Mouse (Mus musculus) hindbrain, embryonic 13.5 days (tissue): ENCODE measurements around the gene Atp13a3. TPM values are rescaled to one million over a fixed set of nuclear protein-coding genes. Genes with fewer than 3 reads are reported as not detected.

Experiments used
- ATAC-seq: fragments of 200-750 bp; cut with Nextera tagmentation; 2 replicates; pipeline ENCODE4 v1.8.0; 2017; ENCODE audit warnings: moderate TSS enrichment; ENCODE audit not compliant: low FRiP score
- H3K27ac ChIP-seq: fragments of 300-500 bp; sonication (generic); 2 replicates; pipeline ENCODE4 v1.5.1; 2015; ENCODE audit warnings: inconsistent platforms, mild to moderate bottlenecking, moderate library complexity
- H3K27me3 ChIP-seq: fragments of 300-500 bp; sonication (generic); 2 replicates; pipeline ENCODE4 v1.6.1; 2015; ENCODE audit warnings: mild to moderate bottlenecking, inconsistent platforms
- H3K36me3 ChIP-seq: fragments of 300-500 bp; sonication (generic); 2 replicates; pipeline ENCODE4 v1.6.1; 2015; ENCODE audit warnings: mild to moderate bottlenecking, inconsistent platforms
- H3K4me1 ChIP-seq: fragments of 300-500 bp; sonication (generic); replicated peaks from 2 replicates; pipeline ENCODE4 v1.6.1; 2015; ENCODE audit warnings: inconsistent platforms
- H3K4me2 ChIP-seq: fragments of 300-500 bp; sonication (generic); 2 replicates; pipeline ENCODE4 v1.6.1; 2015; ENCODE audit warnings: inconsistent platforms, mild to moderate bottlenecking, moderate library complexity
- H3K4me3 ChIP-seq: fragments of 300-500 bp; sonication (generic); 2 replicates; pipeline ENCODE4 v1.5.1; 2015; ENCODE audit warnings: mild to moderate bottlenecking, inconsistent platforms
- H3K9ac ChIP-seq: fragments of 300-500 bp; sonication (generic); 2 replicates; pipeline ENCODE4 v1.6.1; 2015; ENCODE audit warnings: mild to moderate bottlenecking, inconsistent platforms
- H3K9me3 ChIP-seq: fragments of 300-500 bp; sonication (generic); 2 replicates; pipeline ENCODE4 v1.6.1; 2016; ENCODE audit warnings: inconsistent platforms
- WGBS: fragments of 180-500 bp; shearing (Covaris S2); methylation state at CpG from one replicate; pipeline ENCODE4 v1.1.7; 2015; 5-methylcytosine and 5-hydroxymethylcytosine counted together
- polyA plus RNA-seq: library from polyadenylated mRNA; unstranded; fragments of >200 nt; fragmentation: Nextera tagmentation; extraction: Ambion mirVana; gene quantifications from 2 replicates; pipeline ENCODE4 v1.2.1, GENCODE M21; 2015

Gene Atp13a3
- polyA plus RNA-seq, 1 experiment from 2014 or later = 7.4 TPM

GRCm38 (mm10) chr16:30433148-30433547 is 27.4 kb upstream of the Atp13a3 start:
- no peak for ATAC-seq
- 93% methylated on average over 3 of the region's 3 CpGs for WGBS
- Histone ChIP-seq H3K4me1 (no peaks in the 10 kb centered on the region), H3K36me3 (no peaks in the 10 kb centered on the region), H3K27me3 (no peaks in the 10 kb centered on the region), H3K9ac (no peak overlapping the region), H3K27ac (no peak overlapping the region), H3K9me3 (no peaks in the 10 kb centered on the region), H3K4me2 (no peak overlapping the region), H3K4me3 (no peak overlapping the region)

GRCm38 (mm10) chr16:30432111-30432510 is 26.3 kb upstream of the Atp13a3 start:
- Histone ChIP-seq H3K4me1 (no peaks in the 10 kb centered on the region), H3K9me3 (no peaks in the 10 kb centered on the region), H3K27me3 (no peaks in the 10 kb centered on the region), H3K27ac (no peak overlapping the region), H3K36me3 (no peaks in the 10 kb centered on the region), H3K4me3 (no peak overlapping the region), H3K9ac (no peak overlapping the region), H3K4me2 (no peak overlapping the region)
- ATAC-seq = no peak
- 94% methylated on average over 2 of the region's 2 CpGs for WGBS

DNA sequence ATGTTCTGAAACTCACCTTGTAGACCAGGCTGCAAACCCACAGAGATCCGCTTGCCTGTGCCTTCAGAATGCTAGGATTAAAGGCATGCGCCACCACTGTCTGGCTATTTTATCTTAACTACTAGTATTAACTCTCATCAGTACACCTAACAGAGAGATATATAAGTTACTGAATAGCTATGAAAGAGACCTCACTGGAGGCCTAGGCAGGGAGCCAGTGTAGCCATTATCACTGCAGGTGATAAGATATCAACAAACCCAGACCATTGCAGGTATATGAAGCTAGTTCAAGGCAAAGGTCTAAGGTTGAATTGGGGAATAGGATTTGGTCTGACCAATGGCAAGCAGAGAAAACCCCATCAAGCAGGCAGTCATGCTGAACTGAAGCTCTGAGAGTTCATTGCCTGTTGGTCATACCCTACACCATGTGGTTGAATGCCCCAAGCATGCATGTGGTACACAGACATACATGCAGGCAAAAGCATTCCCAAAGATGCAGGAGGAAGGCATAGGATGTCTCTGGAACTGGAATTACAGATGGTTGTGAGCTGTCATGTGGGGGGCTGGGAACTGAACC is 24.8 kb upstream of the Atp13a3 start:
- Histone ChIP-seq H3K4me2 (no peak overlapping the region), H3K27ac (no peak overlapping the region), H3K27me3 (no peaks in the 10 kb centered on the region), H3K4me1 (no peaks in the 10 kb centered on the region), H3K9ac (no peak overlapping the region), H3K4me3 (no peak overlapping the region), H3K9me3 (no peaks in the 10 kb centered on the region), H3K36me3 (no peaks in the 10 kb centered on the region)
- 95% methylated on average over 2 of the region's 2 CpGs for WGBS
- ATAC-seq = no peak

DNA sequence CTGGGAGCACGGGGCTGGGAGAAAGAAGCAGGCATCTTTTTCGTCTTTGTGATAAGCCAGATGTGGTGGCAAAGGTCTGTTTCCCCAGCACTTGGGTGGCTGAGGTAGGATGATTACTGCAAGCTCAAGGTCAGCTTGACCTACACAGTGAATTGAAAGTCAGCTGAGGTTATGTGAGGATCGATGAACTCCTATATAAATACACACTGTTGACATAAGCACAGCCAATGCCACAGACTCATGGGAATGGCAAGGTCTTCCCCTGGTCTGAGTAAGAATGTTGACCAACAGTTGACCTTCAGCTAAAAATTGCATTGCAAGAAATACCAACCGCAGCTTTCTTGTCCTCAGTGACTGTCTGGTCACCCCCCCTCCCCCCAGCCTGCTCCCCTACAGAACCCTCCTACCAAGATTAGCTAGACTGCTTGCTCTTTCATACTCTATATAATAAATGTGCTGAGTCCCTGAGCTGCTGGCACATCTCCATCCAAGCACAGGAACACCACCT is 23.0 kb upstream of the Atp13a3 start:
- H3K27ac ChIP-seq = no peak overlapping the region
- 83% methylated on average over 4 of the region's 4 CpGs for WGBS
- no peak overlapping the region for H3K9ac ChIP-seq
- no peaks in the 10 kb centered on the region for H3K9me3 ChIP-seq
- no peaks in the 10 kb centered on the region for H3K4me1 ChIP-seq
- no peak overlapping the region for H3K4me3 ChIP-seq
- no peak for ATAC-seq
- H3K27me3 ChIP-seq = no peaks in the 10 kb centered on the region
- no peaks in the 10 kb centered on the region for H3K36me3 ChIP-seq
- H3K4me2 ChIP-seq = no peak overlapping the region

GRCm38 (mm10) chr16:30427466-30427865 is 21.7 kb upstream of the Atp13a3 start:
- Histone ChIP-seq H3K36me3 (no peaks in the 10 kb centered on the region), H3K4me3 (no peak overlapping the region)
- ATAC-seq = no peak

GRCm38 (mm10) chr16:30427003-30427402 is 21.2 kb upstream of the Atp13a3 start:
- Histone ChIP-seq H3K4me3 (no peak overlapping the region), H3K9ac (no peak overlapping the region), H3K4me2 (no peak overlapping the region), H3K9me3 (no peaks in the 10 kb centered on the region), H3K4me1 (no peaks in the 10 kb centered on the region), H3K27ac (no peak overlapping the region), H3K36me3 (no peaks in the 10 kb centered on the region), H3K27me3 (no peaks in the 10 kb centered on the region)
- WGBS = 81% methylated on average over 5 of the region's 5 CpGs
- no peak for ATAC-seq

More at GRCm38 (mm10) chr16:30427466-30427865, 21.7 kb upstream of the Atp13a3 start:
- no peak overlapping the region for H3K27ac ChIP-seq
- H3K9ac ChIP-seq = no peak overlapping the region
- no peaks in the 10 kb centered on the region for H3K9me3 ChIP-seq
- H3K27me3 ChIP-seq = no peaks in the 10 kb centered on the region
- no peak overlapping the region for H3K4me2 ChIP-seq
- 83% methylated on average over 4 of the region's 4 CpGs for WGBS
- H3K4me1 ChIP-seq = no peaks in the 10 kb centered on the region

DNA sequence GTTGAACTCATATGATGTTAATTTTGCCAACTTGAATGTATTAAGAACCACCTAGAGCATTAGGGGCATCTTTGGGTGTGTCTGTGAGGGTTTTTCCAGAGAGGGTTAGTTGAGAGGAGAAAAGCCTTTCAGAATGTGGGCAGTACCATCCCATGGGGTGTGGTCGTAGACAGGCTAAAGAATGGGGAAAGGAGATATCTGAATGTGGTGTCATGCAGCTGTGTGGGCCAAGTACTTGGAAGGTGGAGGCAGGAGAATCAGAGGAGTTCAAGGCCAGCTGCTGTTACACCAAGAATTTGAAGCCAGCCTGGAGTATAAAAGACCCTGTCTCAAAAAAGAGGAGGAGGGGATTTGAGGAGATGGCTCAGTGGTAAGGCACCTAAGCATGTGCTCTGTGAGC is 20.2 kb upstream of the Atp13a3 start:
- Histone ChIP-seq H3K36me3 (no peaks in the 10 kb centered on the region), H3K4me3 (no peak overlapping the region), H3K9ac (no peak overlapping the region), H3K9me3 (no peaks in the 10 kb centered on the region), H3K4me1 (no peaks in the 10 kb centered on the region), H3K27me3 (no peaks in the 10 kb centered on the region), H3K4me2 (no peak overlapping the region), H3K27ac (no peak overlapping the region)
- ATAC-seq = no peak
- 80% methylated on average over 1 of the region's 1 CpGs for WGBS

DNA sequence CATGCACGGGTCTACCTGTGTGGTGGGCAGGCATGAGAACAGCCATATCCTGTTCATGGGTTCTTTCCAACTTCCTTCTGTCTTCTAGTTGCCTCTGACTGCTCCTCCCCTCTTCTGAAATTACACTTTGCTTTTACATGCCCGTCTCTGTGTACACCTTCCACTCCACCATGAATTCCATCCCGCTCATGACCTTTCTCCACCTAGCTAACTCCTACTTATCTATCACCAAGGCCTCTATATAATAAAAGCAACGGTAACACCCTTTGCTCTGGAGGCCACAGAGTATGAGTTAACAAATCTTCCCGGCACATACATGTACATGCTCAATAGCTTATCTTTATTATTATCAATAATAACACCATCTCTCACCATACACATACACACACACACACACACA is 18.3 kb upstream of the Atp13a3 start:
- Histone ChIP-seq H3K27me3 (no peaks in the 10 kb centered on the region), H3K9me3 (no peaks in the 10 kb centered on the region), H3K4me3 (no peak overlapping the region), H3K9ac (no peak overlapping the region), H3K4me2 (no peak overlapping the region), H3K27ac (no peak overlapping the region), H3K36me3 (no peaks in the 10 kb centered on the region), H3K4me1 (no peaks in the 10 kb centered on the region)
- ATAC-seq = no peak
- 89% methylated on average over 5 of the region's 5 CpGs for WGBS

DNA sequence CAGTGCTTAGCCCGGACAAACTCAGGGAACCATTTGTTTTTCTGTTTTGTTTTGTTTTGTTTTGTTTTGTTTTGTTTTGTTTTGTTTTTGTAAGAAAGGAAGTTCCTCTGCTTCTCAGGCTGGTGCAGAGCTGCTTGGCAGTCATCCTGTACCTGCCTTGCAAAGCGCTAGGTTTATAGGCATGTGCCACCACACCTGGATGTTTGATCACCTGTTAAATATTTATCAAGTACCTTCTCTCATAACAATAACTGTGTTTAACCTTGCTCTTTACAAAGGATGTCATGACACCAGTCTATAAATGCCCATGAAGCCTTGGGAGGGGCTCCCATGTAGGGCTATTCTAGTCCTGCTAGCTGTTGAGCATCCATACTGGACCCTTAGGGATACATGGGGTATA is 10.9 kb upstream of the Atp13a3 start:
- no peaks in the 10 kb centered on the region for H3K27me3 ChIP-seq
- H3K4me1 ChIP-seq = no peaks in the 10 kb centered on the region
- H3K4me2 ChIP-seq = no peak overlapping the region
- H3K9ac ChIP-seq = no peak overlapping the region
- H3K4me3 ChIP-seq = no peak overlapping the region
- 89% methylated on average over 2 of the region's 2 CpGs for WGBS
- H3K36me3 ChIP-seq = no peaks in the 10 kb centered on the region
- ATAC-seq = no peak
- H3K27ac ChIP-seq = no peak overlapping the region
- no peaks in the 10 kb centered on the region for H3K9me3 ChIP-seq

DNA sequence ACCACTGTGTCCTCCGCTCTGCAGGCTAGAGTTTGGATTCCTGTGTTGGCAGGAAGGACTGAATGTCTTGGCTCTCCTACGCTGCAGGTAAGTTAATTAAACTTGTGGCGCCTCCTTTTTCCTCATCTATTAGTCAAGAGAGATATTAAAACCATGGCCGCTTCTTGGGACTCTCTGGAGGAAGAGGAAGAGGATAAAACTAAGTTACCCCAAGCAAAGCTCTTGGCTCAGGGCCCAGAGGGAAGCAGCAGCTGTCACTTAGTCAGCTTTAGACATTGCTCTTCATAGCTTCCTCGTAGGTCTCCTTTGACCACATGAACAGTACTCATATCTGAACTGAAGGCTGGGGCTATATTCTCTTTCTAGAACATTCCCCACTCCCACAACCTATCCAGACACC is 10.5 kb upstream of the Atp13a3 start:
- Histone ChIP-seq H3K4me2 (no peak overlapping the region), H3K9me3 (no peaks in the 10 kb centered on the region), H3K4me1 (no peaks in the 10 kb centered on the region), H3K27ac (no peak overlapping the region), H3K36me3 (no peaks in the 10 kb centered on the region), H3K9ac (no peak overlapping the region), H3K27me3 (no peaks in the 10 kb centered on the region), H3K4me3 (no peak overlapping the region)
- no peak for ATAC-seq
- 81% methylated on average over 5 of the region's 5 CpGs for WGBS

- Histone ChIP-seq H3K4me1 (no peaks in the 10 kb centered on the region), H3K9ac (no peak overlapping the region), H3K4me2 (no peak overlapping the region), H3K27ac (no peak overlapping the region), H3K36me3 (no peaks in the 10 kb centered on the region), H3K9me3 (no peaks in the 10 kb centered on the region), H3K27me3 (no peaks in the 10 kb centered on the region), H3K4me3 (no peak overlapping the region)
- no peak for ATAC-seq
- WGBS = 77% methylated on average over 3 of the region's 3 CpGs
These were observed 6.9 kb upstream of the Atp13a3 start for GRCm38 (mm10) chr16:30412680-30413079.

GRCm38 (mm10) chr16:30410914-30411313 is 5.1 kb upstream of the Atp13a3 start:
- WGBS = 93% methylated on average over 4 of the region's 4 CpGs
- Histone ChIP-seq H3K9ac (no peak overlapping the region), H3K27me3 (no peaks in the 10 kb centered on the region), H3K9me3 (no peaks in the 10 kb centered on the region), H3K4me3 (no peak overlapping the region), H3K4me2 (no peak overlapping the region), H3K36me3 (no peaks in the 10 kb centered on the region), H3K4me1 (no peaks in the 10 kb centered on the region), H3K27ac (no peak overlapping the region)
- no peak for ATAC-seq

DNA sequence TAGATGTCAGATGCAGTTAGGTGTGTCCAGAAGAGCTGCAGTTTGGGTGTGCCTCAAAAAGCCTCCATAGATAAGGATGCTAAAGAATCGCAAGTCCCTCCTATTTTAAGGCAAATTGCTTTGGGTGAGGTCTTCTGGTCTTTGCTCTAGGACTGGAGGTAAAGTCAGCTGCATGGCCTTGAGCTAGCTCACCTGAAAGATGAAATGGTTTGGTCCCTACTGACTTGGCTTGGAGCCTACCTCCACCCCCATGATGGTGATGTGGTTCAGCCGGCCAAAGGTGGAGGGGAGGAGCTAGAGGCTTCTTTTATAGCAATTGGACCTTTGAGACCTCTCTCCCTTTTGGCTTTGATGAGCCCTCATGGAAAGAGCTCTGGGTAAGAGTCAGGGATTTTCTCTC is 1.7 kb upstream of the Atp13a3 start:
- ATAC-seq = no peak
- 81% methylated on average over 2 of the region's 2 CpGs for WGBS
- H3K27ac ChIP-seq = no peak overlapping the region
- no peak overlapping the region for H3K9ac ChIP-seq
- H3K27me3 ChIP-seq = no peaks in the 10 kb centered on the region
- no peaks in the 10 kb centered on the region for H3K36me3 ChIP-seq
- no peaks in the 10 kb centered on the region for H3K4me1 ChIP-seq
- H3K4me3 ChIP-seq = no peak overlapping the region
- no peak overlapping the region for H3K4me2 ChIP-seq
- H3K9me3 ChIP-seq = no peaks in the 10 kb centered on the region
